Mouse (Mus musculus) embryonic fibroblast, embryonic 13.5 days (primary cell): ENCODE data around the gene Slc35a3.

Experiments
- CTCF ChIP-seq: IDR thresholded peaks from 2 replicates; pipeline ENCODE4 v1.5.1; 2011; ENCODE audit warnings: mild to moderate bottlenecking, control low read depth, low read length, moderate library complexity, borderline replicate concordance; ENCODE audit not compliant: insufficient read depth
- POLR2A ChIP-seq: IDR thresholded peaks from 2 replicates; pipeline ENCODE4 v1.6.1; 2011; ENCODE audit warnings: low read depth, mild to moderate bottlenecking, control low read depth, low read length, moderate library complexity

DNA sequence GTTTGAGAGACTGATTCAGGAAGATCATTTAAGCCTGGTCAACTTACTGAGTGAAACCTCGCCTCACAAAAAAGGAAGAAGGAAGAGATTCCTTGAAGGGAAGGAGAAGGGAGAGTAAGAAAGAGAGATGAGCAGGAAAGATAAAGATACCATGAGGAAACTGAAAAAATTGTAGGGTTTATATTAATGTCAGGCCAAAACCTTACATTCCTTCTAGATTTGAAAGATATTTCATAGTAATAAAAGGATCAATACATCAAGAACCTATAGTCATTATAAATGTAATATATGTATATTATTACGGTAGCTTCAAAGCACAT, 17.0 kb downstream of the Slc35a3 start:
- no peak for TF ChIP-seq POLR2A
- TF ChIP-seq CTCF: no peak
